Mouse (Mus musculus): ENCODE data around the gene Etl4.

The Etl4 gene

DNA sequence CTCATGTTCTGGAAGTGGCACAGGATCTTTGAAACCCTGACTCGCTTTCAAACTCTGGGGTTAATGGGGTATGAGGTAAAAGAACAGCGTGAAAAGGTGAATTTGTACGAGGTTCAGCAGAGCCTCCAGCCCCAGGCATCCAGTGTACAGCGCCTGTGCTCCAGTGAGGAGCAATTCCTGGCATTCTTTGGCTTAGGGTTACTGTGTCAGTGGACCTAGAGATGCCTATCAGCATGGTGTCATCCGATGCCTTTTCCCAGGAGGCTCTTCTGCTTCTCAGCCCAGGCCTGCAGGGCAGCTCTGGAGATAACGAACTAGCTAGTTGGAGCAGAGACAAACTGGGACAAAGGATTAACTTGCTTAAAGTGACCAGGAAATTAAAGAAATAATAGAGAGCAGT, 653.5 kb downstream of the Etl4 start:
- no peak for DNase-seq (ENCODE audit: low spot score)

DNA sequence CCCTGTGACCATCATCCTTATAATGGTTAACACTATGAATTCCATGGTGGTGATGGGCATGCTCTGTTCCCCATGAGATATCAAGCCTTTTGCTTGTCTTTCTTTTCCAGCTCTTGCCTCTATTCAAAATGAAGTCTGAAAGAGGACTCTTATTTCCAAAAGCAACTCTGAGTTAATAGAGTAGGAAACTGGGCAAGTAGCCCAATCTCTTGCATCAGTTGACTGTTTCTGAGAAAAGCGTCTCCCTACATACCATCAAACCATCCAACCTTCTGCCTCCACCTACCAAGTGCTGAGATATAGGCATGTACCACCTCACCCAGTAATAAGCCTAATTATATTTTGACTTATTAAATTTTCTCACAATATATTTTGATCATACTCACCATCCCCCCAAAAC, 658.9 kb downstream of the Etl4 start:
- DNase-seq (ENCODE audit: low spot score) = no peak

DNA sequence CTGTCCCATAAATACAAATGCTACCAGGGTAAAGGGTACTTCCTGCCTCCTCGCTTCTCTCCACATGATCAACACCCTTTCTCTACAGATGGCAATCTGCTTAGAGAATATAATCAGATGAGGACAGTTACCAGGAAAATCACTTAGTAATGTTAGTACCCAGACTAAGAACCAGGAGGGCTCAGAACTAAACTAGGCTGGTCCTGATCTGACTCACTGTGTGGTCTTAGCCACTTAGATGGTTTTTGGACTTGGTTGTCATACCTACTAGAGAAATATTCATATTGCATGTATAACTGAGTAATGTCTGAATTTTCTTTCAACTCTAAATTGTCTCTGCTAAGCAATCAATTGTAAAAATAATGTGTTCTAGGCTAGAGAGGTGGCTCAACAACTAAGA, 662.4 kb downstream of the Etl4 start:
- DNase-seq (ENCODE audit: low spot score) = no peak

DNA sequence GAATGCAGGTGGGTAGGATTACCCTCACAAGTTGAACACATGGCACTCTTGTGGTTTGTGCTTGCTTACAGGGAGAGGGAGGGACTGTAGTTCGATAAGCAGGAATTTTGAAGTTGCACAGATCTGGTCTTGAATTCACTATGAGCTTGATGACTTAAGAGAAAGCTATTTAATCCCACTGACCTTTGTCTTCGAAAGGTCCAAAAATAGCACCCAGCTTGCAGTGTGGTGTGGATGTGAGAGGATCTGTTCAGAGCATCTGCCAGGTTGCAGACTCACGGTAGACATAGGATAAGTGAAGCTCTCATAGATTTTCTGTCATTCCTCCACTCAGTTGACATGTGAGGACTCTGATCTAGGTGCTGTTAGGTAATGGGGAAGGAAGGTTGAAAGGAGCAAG, 670.8 kb downstream of the Etl4 start:
- no peak for DNase-seq (ENCODE audit: low spot score)

DNA sequence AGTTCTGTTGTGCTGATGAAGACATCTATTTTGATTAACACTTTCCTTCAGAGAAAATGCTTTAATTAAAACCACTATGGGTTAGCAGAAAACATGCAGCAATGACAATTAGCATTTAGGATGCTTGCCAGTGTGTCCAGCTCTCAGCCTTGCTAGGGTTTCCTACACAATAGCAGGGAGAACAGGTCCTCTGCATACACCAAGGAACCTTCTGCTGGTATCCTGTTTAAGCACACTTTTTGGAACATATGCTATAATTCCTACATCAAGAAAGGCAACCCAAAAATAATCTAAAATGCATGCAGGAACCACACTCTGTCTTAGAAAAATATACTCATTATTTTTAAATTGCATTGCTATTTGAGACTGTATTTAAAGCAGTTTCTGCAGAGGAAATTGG, 673.5 kb downstream of the Etl4 start:
- DNase-seq (ENCODE audit: low spot score) = no peak

DNA sequence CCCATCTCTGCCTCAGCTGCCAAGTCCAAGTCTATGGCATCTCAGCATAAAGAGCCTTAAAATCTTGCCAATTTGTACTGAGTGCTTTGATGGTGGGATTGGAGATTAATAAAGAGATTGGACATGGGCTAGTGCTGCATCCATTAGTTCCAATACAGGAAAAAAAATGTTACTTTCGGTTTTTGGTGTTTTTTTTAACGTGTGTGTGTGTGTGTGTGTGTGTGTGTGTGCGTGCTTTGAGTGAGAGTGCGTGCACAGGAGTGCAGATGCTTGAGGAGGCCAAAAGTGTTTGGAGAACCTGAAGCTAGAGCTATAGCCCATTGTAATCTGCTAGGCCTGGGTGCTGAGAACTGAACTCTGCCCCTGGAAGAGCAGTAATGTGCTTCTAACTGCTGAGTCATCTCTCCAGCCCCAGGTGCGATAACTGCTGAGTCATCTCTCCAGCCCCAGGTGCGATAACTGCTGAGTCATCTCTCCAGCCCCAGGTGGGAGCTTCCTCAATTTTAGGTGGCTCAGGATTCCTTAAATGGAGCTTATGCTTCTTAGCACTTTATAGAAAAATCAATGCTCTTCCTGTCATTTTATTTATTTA, 674.1 kb downstream of the Etl4 start:
- DNase-seq (ENCODE audit: low spot score) = no peak

DNA sequence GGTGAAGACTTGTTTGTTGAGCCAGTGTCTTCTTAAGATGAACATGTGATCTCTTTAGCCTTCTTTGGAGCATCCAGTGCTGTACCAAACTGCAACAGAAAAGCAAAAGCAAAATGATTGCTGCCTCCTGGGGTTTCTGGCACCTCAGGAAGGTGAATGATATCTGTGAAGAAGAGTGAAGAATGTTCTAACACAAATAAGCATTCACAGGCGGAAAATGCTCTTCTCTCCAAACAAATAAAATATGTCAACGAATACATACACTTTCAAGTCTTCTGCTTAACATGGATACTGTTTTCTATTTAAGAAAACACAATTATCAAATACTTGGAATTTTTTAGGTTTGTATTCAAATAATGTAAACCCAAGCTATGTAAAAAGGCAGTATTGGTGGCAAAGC, 678.3 kb downstream of the Etl4 start:
- no peak for DNase-seq (ENCODE audit: low spot score)

DNA sequence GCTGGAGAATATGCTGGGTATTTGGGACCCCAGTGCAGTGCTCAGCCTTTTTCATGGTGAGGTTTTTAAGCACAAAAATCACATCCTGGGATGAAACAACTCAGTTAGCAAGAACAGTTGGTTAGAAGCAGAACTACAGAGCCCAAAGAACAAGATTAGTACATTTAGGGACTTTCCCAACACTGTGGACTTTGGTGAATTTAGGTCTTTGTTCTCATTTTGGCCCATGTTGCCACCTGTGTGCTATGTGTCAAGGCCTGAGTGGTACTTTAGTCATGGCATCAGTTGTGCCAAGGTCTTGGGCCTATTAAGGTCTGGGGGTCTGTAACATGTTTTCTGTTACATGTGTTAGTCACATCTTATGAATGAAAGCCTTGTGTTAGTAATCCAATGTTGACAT, 679.1 kb downstream of the Etl4 start:
- DNase-seq (ENCODE audit: low spot score) = no peak

DNA sequence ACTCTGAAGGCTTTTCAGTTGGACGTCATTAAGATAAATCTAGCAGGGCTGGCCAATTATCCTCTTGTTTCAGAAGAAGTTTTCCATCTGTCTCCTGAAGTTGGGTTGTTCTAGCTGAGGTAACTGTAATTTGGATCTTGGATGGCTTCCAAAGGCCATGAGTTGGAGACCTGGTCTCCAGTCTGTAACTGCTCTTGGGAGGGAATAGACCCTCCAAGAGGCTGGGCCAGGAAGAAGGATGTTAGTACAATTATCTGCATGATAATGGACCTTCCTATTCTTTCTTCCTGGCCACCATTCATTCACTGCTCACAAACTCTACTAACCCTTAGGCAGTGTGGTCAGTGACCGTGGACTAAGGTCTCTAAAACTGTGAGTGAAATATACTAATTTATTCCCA, 684.5 kb downstream of the Etl4 start:
- no peak for DNase-seq (ENCODE audit: low spot score)

DNA sequence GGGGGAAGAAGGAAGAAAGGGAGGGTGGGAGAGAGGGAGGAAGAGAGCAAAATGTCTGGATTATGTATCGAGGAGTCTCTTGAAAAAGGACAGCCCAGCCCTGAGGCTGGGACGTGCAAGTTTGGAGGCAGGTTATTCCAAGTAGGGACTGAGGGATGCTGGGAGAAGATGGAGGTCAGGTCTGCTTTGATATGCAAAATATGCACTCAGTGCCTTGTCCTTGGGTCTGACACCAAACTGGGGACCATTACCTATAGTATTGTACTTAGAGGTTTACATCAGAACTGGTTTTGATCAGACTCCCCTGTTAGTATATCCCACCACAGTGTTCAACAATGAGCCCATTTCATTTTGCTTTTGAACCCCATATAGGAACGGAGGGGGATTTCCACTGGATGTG, 685.4 kb downstream of the Etl4 start:
- no peak for DNase-seq (ENCODE audit: low spot score)

DNA sequence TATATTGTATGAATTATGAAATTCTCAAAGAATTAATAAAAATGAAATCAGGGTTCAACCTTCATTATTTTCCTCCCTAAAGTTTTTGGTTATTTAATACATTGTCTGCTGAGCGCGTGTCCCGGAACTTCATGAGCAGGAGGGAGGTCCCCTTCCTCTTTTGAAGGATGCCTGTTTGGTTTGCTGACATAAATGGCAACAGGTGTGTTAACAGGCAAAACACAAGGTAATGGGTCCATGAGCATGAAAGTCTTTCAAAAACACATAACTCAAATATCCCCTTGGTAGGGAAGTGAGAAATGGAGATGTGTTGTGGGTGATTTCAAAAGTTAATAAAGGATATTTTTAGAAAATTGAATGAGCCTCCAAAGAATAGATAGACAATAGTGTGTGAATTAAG, 687.0 kb downstream of the Etl4 start:
- DNase-seq (ENCODE audit: low spot score) = no peak

DNA sequence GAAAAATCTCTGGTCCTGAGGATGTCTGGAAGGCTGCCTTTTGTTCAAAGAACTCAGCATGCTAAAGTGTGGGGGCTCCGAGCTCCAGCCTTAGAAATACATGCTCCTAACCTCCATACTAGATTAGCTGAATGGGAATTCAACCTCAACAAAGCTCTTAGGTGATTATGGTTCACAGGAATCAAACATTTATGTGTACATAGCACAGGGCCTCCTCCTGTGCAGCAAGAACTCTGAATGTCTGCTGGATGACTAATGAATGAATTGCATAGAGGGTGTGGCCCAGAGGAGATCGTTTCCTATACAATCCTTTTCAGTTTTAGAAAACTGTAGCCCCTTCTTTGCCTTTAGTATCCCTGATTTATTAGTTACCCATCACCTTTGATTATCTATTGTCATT, 687.6 kb downstream of the Etl4 start:
- no peak for DNase-seq (ENCODE audit: low spot score)

DNA sequence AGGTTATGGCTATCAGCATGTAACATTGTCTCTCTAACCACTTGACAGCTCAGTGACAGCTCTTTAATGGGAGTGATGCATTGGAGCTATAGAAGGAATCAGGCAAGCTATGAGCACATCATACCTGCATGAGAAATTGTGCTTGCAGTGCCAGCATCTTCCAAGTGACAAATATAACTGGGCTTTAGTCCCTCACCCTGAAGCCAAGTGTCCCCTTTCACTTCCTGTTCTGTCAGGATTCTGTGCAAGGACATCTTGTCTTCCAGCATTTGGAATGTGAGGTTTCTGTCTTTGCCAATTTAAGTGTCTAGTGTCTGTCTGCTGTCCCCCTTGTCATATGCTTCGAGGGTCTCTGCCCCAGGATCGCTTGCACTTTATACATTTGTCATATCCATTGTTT, 693.1 kb downstream of the Etl4 start:
- no peak for DNase-seq (ENCODE audit: low spot score)

DNA sequence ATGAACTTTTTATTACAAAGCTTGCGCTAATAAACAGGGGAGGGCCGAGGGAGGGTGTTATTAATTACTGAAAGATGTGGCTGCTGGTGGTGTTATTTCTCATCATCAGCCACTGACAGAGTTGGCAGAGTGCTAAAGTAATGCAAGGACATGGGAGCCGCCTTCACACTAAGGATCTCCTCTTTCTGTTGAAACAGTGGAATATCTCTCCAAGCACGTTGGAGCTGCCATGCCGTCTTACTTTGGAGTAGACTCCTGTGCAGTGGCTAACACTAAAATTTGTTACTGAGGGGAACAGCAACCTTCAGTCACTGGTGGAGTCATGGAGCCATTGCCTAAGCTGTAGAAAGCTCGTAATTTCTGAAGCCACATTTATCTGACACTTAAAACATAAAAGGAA, 694.0 kb downstream of the Etl4 start:
- no peak for DNase-seq (ENCODE audit: low spot score)

DNA sequence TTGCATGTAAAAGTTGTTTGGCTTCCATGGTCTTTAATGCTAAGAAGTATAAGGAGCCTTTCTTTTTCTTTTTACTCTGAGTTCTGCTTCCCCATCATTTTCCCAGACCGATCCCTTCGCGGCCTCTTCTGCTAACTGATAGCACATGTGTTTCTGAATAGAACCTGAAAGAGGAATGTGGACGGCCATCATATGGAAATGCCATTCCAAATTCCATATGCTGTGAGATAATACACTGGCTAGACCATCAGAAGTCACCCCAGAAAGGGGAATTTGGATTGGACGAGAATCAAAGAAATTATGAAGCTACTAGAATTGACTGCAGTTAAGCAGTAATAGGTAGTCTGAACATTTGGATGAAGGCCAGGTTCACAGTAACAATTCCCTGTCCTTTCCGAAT, 694.4 kb downstream of the Etl4 start:
- no peak for DNase-seq (ENCODE audit: low spot score)

DNA sequence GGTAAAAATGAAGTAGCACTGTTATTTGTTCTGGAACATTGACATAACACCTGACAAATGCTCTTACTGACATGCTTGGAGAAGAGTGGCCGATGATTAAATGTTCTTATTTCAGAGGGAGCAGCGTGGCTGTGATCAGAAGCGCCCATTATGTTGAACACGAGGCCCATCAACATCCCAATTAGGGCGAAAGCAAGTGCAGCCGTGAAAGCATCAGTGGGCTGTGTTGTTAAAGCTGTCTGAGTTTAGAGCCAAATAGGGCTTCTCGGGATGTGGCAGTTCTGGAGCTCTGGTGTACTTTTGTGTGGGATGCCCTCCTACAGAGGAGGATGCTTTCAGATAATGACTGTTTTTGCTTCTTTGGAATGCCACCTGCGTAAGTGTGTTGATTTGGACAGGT, 699.6 kb downstream of the Etl4 start:
- no peak for DNase-seq (ENCODE audit: low spot score)

DNA sequence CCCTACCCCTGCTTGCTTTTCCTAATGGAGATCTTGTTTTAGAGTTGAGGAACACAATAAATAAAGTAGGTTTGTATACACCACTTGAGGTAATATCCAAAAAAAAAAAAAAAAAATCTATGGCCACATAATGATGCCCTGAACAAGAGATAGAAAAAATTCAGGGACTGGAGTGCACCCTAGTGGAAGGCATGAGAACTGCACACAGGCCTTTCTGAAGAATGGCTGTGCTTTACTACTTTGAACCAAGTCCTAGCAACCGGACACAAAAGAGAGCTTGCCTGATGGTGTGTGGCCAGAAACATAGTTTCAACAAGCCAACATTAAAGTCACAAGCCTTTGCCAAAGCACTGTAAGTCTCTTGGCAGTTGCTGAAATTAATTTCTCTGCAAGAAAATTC, 706.4 kb downstream of the Etl4 start:
- DNase-seq (ENCODE audit: low spot score) = peak; percentile 19

DNA sequence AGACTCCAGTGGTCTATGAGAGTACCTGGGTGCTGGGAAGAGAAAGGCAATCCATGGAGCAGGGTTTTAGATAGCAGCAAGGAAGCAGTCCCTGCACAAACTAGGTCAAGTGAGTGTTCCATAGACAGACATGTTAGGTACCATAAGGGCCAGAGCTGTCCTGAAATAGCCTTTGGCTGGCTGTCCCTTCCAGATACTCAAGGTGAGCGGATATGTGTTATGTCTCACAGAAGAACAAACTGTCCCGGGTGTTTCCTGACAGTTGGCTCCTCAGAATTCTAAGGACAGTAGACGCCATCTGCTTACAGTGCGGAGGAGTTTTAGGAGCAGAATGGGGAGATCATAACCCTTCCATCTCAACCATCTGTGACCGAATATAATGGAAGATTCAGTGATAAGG, 708.8 kb downstream of the Etl4 start:
- no peak for DNase-seq (ENCODE audit: low spot score)

DNA sequence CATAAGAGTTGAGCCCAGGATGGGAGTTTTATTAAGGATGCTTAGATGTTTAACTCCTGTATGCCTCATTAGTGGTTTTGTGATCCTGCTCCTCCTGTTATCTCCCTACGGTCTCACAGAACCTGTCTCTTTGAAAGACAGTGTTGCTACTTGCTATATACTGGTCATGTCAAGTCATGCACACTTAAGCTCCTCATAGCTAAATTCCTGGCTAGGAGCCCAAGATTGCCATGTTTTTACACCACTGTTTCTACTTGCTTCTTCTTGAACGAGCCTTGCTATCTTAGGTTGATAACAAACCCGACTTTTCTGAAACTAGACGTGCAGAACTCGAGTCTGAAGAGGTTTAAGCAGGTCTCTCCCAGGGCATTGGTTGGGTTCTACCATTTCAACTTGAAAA, 710.3 kb downstream of the Etl4 start:
- DNase-seq (ENCODE audit: low spot score) = no peak

DNA sequence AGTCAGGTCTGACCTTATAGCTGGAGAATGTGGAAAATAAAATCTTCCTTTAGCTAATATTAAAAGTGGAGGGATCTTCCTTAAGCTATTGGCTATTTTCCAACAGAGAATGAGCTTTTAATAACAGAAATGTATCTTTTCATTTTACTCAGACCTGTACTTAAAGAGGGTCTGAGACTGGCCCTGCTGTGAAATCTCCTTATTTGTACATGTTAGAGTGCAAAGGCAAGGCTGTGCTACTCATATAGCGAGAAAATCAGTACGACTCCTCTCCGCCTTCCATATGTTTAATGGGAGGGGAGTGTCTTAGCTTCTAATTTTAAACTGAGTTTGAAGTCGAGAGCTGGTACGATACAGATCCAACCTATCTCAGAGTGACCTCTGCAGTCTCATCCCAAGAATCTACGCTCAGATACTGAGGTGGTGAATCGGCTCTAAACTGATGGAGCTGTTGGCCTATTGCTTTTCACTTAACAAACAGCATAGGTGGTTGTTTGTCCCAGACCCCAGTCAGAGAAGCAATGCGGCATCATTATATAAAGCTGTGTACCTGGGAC, 719.7 kb downstream of the Etl4 start:
- no peak for DNase-seq (ENCODE audit: low spot score)

DNA sequence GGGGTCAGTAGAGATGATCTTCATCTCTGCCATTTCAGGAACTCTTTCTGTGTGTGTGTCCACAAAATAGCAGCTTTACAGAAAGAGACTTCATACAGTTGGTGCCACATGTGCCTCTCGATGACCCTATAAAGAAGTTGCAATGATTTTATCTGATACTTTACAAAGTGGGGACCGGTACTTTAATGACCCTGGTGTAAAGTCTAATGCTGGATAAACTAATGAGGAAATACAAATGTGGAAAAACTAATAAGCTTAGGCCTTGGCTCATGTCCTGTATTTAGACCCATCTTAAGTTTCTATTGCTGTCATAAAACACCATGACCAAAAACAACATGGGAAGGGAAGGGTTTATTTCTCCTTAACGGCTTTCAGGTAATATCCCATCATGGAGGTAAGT, 729.0 kb downstream of the Etl4 start:
- DNase-seq (ENCODE audit: low spot score) = no peak

DNA sequence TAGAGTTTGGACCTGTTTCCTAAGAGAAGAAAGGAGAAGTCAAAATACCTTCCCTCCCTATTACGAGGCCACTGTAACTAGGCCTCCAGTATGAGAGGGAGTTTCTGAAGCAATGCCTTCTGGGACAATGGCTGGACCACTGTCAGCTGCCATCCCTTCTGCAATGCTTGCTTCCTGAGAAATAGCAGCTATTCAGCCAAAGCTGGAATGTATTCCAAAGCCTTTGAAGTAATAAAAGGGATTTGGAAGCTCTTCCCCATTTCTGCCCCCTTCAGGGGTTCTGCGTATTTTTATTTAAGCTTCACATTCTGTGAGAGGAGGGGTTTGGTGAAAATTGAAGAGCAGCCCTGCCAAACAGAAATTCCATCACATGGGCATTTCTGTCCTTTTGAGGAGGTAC, 730.1 kb downstream of the Etl4 start:
- DNase-seq (ENCODE audit: low spot score) = no peak

DNA sequence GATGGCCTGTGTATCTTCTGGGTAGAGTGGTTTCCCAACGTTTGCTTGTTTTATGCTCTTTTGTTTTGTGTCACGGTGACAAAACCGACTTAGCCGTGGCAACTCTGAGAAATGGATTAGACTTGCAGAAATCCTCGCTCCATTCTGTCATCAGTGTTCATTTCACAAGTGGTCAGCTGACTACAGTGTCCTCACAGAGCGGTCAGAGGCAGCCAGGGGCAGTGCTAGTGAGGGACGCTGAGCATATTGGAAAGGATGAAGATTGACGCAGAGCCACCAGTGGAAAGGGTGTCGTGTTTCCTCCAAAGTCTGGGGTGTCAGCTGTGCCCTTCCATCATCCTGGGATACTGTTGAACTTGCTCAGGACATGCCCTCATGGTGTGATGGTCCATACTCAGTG, 733.2 kb downstream of the Etl4 start:
- no peak for DNase-seq (ENCODE audit: low spot score)

DNA sequence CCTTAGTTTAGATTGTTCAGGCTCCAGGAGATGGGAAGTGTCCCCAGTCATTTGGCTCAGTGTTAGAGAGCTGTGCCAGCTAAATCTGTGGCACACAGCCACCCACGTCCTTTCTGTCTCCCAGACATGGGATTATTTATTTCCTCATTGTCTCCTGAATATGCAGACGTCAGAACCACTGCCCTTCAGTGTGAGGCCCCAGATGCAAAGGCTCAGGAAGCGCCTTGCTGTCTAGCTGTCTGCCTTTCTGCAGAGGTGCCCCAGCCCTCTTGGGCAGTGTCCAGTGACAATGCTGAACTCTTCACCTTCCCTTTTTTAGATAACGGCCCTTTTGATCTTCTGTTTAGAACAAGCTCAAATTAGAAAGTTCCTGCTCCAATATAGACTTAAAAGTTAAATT, 740.2 kb downstream of the Etl4 start:
- DNase-seq (ENCODE audit: low spot score) = peak; percentile 15

DNA sequence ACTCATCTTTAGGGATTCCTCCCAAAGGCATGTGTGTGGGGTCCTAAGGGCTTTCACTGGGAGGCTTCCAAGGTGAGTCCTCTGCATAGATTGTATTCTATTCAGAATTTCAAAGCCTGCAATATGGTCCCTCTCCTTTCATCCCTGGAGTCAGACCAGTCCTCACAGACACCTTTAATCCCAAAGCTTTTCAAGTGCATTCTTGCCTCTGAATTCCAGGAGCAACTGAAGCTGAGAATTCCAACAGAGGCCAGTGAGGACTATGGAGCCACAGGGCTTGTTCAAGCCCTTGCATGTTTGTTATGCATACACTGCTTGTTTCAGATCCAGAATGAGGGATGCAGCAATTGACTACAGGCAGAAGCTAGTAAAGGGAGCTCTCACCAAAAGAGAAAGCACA, 743.5 kb downstream of the Etl4 start:
- no peak for DNase-seq (ENCODE audit: low spot score)

Measured in ovary, postnatal 36 days (tissue).